ENCODE assay signal across 8 mouse cellular contexts in the genomic region with DNA sequence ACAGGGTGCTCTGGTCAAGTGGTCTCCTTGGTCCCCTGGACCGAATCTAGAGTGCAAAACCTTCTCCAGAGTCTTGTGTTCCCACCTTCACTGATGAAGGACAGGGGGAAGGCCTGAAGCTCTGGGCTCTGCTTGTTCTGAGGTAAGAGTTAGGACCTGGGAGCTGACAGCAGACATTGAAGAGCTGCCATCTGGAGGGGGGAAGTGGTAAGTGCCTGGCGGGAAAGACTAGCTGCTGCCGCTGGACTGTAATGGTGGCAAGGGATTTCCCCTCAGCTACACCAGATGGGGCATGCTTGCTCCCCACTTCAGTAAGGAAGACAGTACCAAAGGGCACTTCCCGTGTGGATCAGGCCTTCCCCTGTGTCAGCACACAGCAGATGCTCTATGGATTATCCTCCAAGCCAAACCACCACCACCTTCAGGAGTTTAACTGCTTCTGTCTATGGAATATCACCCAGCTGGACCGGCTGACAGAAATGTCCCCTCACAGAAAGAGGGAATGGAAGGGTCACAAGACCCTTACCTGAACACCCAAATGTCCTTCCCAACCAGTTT. TPM values are rescaled to one million over a fixed set of nuclear protein-coding genes. Genes with fewer than 3 reads are reported as not detected.
A peak's percentile ranks its signal among the peaks of the same experiment; 100 is the strongest.
DNase-seq lines count a peak whose midpoint lies in the region; ATAC-seq and TF ChIP-seq lines count a peak whose summit lies in the region.

No protein-coding gene starts in this region.

- no peaks in the 10 kb centered on the region for H3K9me3 ChIP-seq in forebrain, embryonic 12.5 days
- no peaks in the 10 kb centered on the region for H3K9me3 ChIP-seq in heart, postnatal 0 days (replicated peaks; ENCODE audit: control insufficient read depth, low read length)
- no peaks in the 10 kb centered on the region for H3K9me3 ChIP-seq in liver, embryonic 13.5 days (replicated peaks)
- no peaks in the 10 kb centered on the region for H3K9me3 ChIP-seq in stomach, embryonic 16.5 days (replicated peaks; ENCODE audit: control insufficient read depth, low read length)

- whole genome bisulfite sequencing in forebrain, embryonic 12.5 days, result 40% methylated on average over 5 of the region's 5 CpGs
- WGBS in heart, postnatal 0 days, result 30% methylated on average over 5 of the region's 5 CpGs
- 25% methylated on average over 5 of the region's 5 CpGs for WGBS in liver, embryonic 13.5 days (ENCODE audit: insufficient replicate concordance)
- WGBS in stomach, embryonic 16.5 days, result 37% methylated on average over 5 of the region's 5 CpGs

- no peak overlapping the region for H3K27ac ChIP-seq in forebrain, embryonic 12.5 days
- no peak overlapping the region for H3K27ac ChIP-seq in heart, postnatal 0 days (ENCODE audit: low read depth)
- H3K27ac ChIP-seq in liver, embryonic 13.5 days, result no peak overlapping the region
- H3K27ac ChIP-seq in stomach, embryonic 16.5 days (ENCODE audit: low read length), result no peak overlapping the region

- peak; percentile 86 for DNase-seq in brain, adult 2 months (ENCODE audit: low read depth, low spot score)
- DNase-seq in heart, postnatal 0 days (ENCODE audit: low spot score), result peak; percentile 81
- DNase-seq in kidney, postnatal 14 days, result peak; percentile 82
- peak; percentile 25 for DNase-seq in liver, embryonic 13.5 days
- DNase-seq in naive thymus-derived CD4-positive, alpha-beta T cell, adult 2 months (ENCODE audit: low read depth), result peak; percentile 57

- TF ChIP-seq CTCF in heart, postnatal 0 days (IDR thresholded peaks at IDR 0.05; ENCODE audit: low read depth), result peak; percentile 89

- no peak overlapping the region for H3K4me2 ChIP-seq in forebrain, embryonic 12.5 days
- H3K4me2 ChIP-seq in heart, postnatal 0 days (ENCODE audit: low read depth, low read length), result no peak overlapping the region
- no peak overlapping the region for H3K4me2 ChIP-seq in liver, embryonic 13.5 days
- H3K4me2 ChIP-seq in stomach, embryonic 16.5 days (ENCODE audit: low read depth, low read length), result no peak overlapping the region

- no peak for TF ChIP-seq EP300 in heart, postnatal 0 days (IDR thresholded peaks at IDR 0.05; ENCODE audit: low read depth)

- no peaks in the 10 kb centered on the region for H3K27me3 ChIP-seq in forebrain, embryonic 12.5 days
- H3K27me3 ChIP-seq in heart, postnatal 0 days (ENCODE audit: control insufficient read depth, insufficient read depth, low read length), result no peaks in the 10 kb centered on the region
- H3K27me3 ChIP-seq in liver, embryonic 13.5 days, result no peaks in the 10 kb centered on the region
- no peaks in the 10 kb centered on the region for H3K27me3 ChIP-seq in stomach, embryonic 16.5 days (ENCODE audit: control insufficient read depth, insufficient read depth, low read length)

- peaks cover 8% of the 10 kb centered on the region for H3K4me1 ChIP-seq in forebrain, embryonic 12.5 days
- H3K4me1 ChIP-seq in heart, postnatal 0 days (ENCODE audit: control insufficient read depth, insufficient read depth), result peaks cover 10% of the 10 kb centered on the region; the same call in 1 of the 2 replicates
- peaks cover 5% of the 10 kb centered on the region for H3K4me1 ChIP-seq in liver, embryonic 13.5 days (replicated peaks)
- H3K4me1 ChIP-seq in stomach, embryonic 16.5 days (ENCODE audit: control insufficient read depth, insufficient read depth, low read length), result peaks cover 9% of the 10 kb centered on the region; the same call in 1 of the 2 replicates

- H3K36me3 ChIP-seq in forebrain, embryonic 12.5 days (replicated peaks), result no peaks in the 10 kb centered on the region
- no peaks in the 10 kb centered on the region for H3K36me3 ChIP-seq in heart, postnatal 0 days (replicated peaks; ENCODE audit: control insufficient read depth, insufficient read depth, low read length)
- H3K36me3 ChIP-seq in liver, embryonic 13.5 days, result no peaks in the 10 kb centered on the region
- no peaks in the 10 kb centered on the region for H3K36me3 ChIP-seq in stomach, embryonic 16.5 days (ENCODE audit: control insufficient read depth, insufficient read depth, low read length)

- H3K4me3 ChIP-seq in forebrain, embryonic 12.5 days (replicated peaks), result no peak overlapping the region
- H3K4me3 ChIP-seq in heart, postnatal 0 days (ENCODE audit: low read depth, low read length), result no peak overlapping the region
- no peak overlapping the region for H3K4me3 ChIP-seq in liver, embryonic 13.5 days (replicated peaks)
- no peak overlapping the region for H3K4me3 ChIP-seq in stomach, embryonic 16.5 days (replicated peaks; ENCODE audit: low read length)

- H3K9ac ChIP-seq in forebrain, embryonic 12.5 days, result no peak overlapping the region
- H3K9ac ChIP-seq in heart, postnatal 0 days (replicated peaks; ENCODE audit: low read depth, low read length), result no peak overlapping the region
- no peak overlapping the region for H3K9ac ChIP-seq in liver, embryonic 13.5 days
- H3K9ac ChIP-seq in stomach, embryonic 16.5 days (ENCODE audit: low read length), result no peak overlapping the region

- ATAC-seq in CD4-positive, CD25-positive, alpha-beta regulatory T cell, adult 4 months, result peak; percentile 53
- peak; percentile 64; the same call in 1 of the 2 replicates for ATAC-seq in forebrain, embryonic 12.5 days (ENCODE audit: low FRiP score)
- ATAC-seq in heart, postnatal 0 days (ENCODE audit: insufficient read depth, low read depth), result peak; percentile 75
- ATAC-seq in liver, embryonic 13.5 days (ENCODE audit: low read depth), result peak; percentile 35; the same call in 1 of the 2 replicates
- ATAC-seq in stomach, embryonic 16.5 days (ENCODE audit: insufficient read depth, low FRiP score), result peak; percentile 76; the same call in 1 of the 2 replicates

RNA-seq across cellular contexts. Expression of a gene that starts 11.0 kb away (rescaled TPM):
- not detected for polyA plus RNA-seq in CD4-positive, CD25-positive, alpha-beta regulatory T cell, adult 4 months (2017; shearing (Covaris generic))
- 0.10 TPM in 1 of 2 replicates, not detected in the other for polyA plus RNA-seq in forebrain, embryonic 12.5 days (2016; fragmentation: Nextera tagmentation; extraction: Ambion mirVana)
- total RNA-seq in heart, postnatal 0 days (2014; rRNA removed; ENCODE audit: low replicate concordance), result 0.12 and 0.38 TPM in 2 replicates
- polyA plus RNA-seq in heart, postnatal 0 days (2015; fragmentation: Nextera tagmentation; extraction: Ambion mirVana), result not detected in 2 replicates
- 135 and 187 TPM in 2 replicates for polyA plus RNA-seq in liver, embryonic 13.5 days (2015; fragmentation: Nextera tagmentation; extraction: Ambion mirVana)
- 13.0 and 13.9 TPM in 2 replicates for polyA plus RNA-seq in stomach, embryonic 16.5 days (2015; fragmentation: Nextera tagmentation; extraction: Ambion mirVana)

RNA-seq across cellular contexts. Expression of a gene that starts 48.9 kb away (rescaled TPM):
- 10 to 100 TPM; 12.9 to 13.4 TPM for polyA plus RNA-seq in CD4-positive, CD25-positive, alpha-beta regulatory T cell, adult 4 months (2017; shearing (Covaris generic))
- 52.6 and 54.1 TPM in 2 replicates for polyA plus RNA-seq in forebrain, embryonic 12.5 days (2016; fragmentation: Nextera tagmentation; extraction: Ambion mirVana)
- 19.6 and 25.0 TPM in 2 replicates for total RNA-seq in heart, postnatal 0 days (2014; rRNA removed; ENCODE audit: low replicate concordance)
- 31.6 and 36.0 TPM in 2 replicates for polyA plus RNA-seq in heart, postnatal 0 days (2015; fragmentation: Nextera tagmentation; extraction: Ambion mirVana)
- 13.6 and 16.6 TPM in 2 replicates for polyA plus RNA-seq in liver, embryonic 13.5 days (2015; fragmentation: Nextera tagmentation; extraction: Ambion mirVana)
- 28.2 and 35.6 TPM in 2 replicates for polyA plus RNA-seq in stomach, embryonic 16.5 days (2015; fragmentation: Nextera tagmentation; extraction: Ambion mirVana)

Comparison
In these comparisons a context has a peak if more than half of its experiments do, and no peak if none do; other contexts are left out.
1. DNase-seq: peak in every context shown above with its lines; median percentile 86 in brain, adult 2 months; 82 in kidney, postnatal 14 days; 81 in heart, postnatal 0 days; 57 in naive thymus-derived CD4-positive, alpha-beta T cell, adult 2 months; 25 in liver, embryonic 13.5 days.
2. RNA of a gene that starts 11.0 kb away (polyA plus RNA-seq): 135 to 187 TPM in liver, embryonic 13.5 days and 13.0 to 13.9 TPM in stomach, embryonic 16.5 days; 0.10 TPM in forebrain, embryonic 12.5 days, not detected in heart, postnatal 0 days and not detected in CD4-positive, CD25-positive, alpha-beta regulatory T cell, adult 4 months; every median in the first group is over 10 times any median in the second.
3. Peak in every context shown above with its lines, with median percentiles within 50 percentile points of each other: ATAC-seq.